ENCODE assay signal across 15 mouse cellular contexts in genomic region chr4:130914527-130914926, GRCm38 (mm10). TPM values are rescaled to one million over a fixed set of nuclear protein-coding genes. Genes with fewer than 3 reads are reported as not detected.
DNase-seq lines count a peak whose midpoint lies in the region; ATAC-seq and TF ChIP-seq lines count a peak whose summit lies in the region.
"Had no signal": no experiment of that assay in that cellular context is flagged by ENCODE, and none has a peak within 500 bp of the region (broad histone marks: within the 10 kb centered on the region; RNA-seq: fewer than 3 reads in every experiment).

No protein-coding gene starts in this region.

- no peak for TF ChIP-seq POLR2A in ES-Bruce4 (IDR thresholded peaks at IDR 0.05; ENCODE audit: insufficient read depth, low read length)

- peaks cover 54% of the 10 kb centered on the region for H3K36me3 ChIP-seq in megakaryocyte, embryonic 14.5 days (replicated peaks; ENCODE audit: low read length)
- no peaks in the 10 kb centered on the region for H3K36me3 ChIP-seq in ES-Bruce4 (ENCODE audit: control insufficient read depth, insufficient read depth, low read length, poor library complexity, severe bottlenecking)
- H3K36me3 ChIP-seq in embryonic facial prominence, embryonic 10.5 days (replicated peaks), result no peaks in the 10 kb centered on the region
- H3K36me3 ChIP-seq in stomach, embryonic 16.5 days (ENCODE audit: control insufficient read depth, insufficient read depth, low read length), result no peaks in the 10 kb centered on the region
- H3K36me3 ChIP-seq: embryonic facial prominence, embryonic 12.5 days; forebrain, embryonic 10.5 days; neural tube, embryonic 13.5 days had no signal

- H3K27me3 ChIP-seq in megakaryocyte, embryonic 14.5 days (replicated peaks), result no peaks in the 10 kb centered on the region
- no peaks in the 10 kb centered on the region for H3K27me3 ChIP-seq in ES-Bruce4 (ENCODE audit: control insufficient read depth, insufficient read depth, low read length, poor library complexity, severe bottlenecking)
- no peaks in the 10 kb centered on the region for H3K27me3 ChIP-seq in embryonic facial prominence, embryonic 10.5 days (replicated peaks; ENCODE audit: low read depth, poor library complexity, severe bottlenecking)
- H3K27me3 ChIP-seq in stomach, embryonic 16.5 days (ENCODE audit: control insufficient read depth, insufficient read depth, low read length), result no peaks in the 10 kb centered on the region
- H3K27me3 ChIP-seq: embryonic facial prominence, embryonic 12.5 days; neural tube, embryonic 13.5 days had no signal

- no peak for ATAC-seq in megakaryocyte, adult 5-6 weeks (ENCODE audit: poor library complexity, severe bottlenecking)
- ATAC-seq in stomach, embryonic 16.5 days (ENCODE audit: insufficient read depth, low FRiP score), result no peak
- ATAC-seq: hindbrain, embryonic 16.5 days had no signal

- no peaks in the 10 kb centered on the region for H3K9me3 ChIP-seq in megakaryocyte, embryonic 14.5 days
- H3K9me3 ChIP-seq in ES-Bruce4 (replicated peaks; ENCODE audit: control insufficient read depth, insufficient read depth, low read length, poor library complexity, severe bottlenecking), result no peaks in the 10 kb centered on the region
- no peaks in the 10 kb centered on the region for H3K9me3 ChIP-seq in embryonic facial prominence, embryonic 10.5 days
- H3K9me3 ChIP-seq in stomach, embryonic 16.5 days (replicated peaks; ENCODE audit: control insufficient read depth, low read length), result no peaks in the 10 kb centered on the region
- H3K9me3 ChIP-seq: embryonic facial prominence, embryonic 12.5 days; forebrain, embryonic 10.5 days; neural tube, embryonic 13.5 days had no signal

- 85% methylated on average over 7 of the region's 7 CpGs for WGBS in embryonic facial prominence, embryonic 10.5 days
- 49% methylated on average over 7 of the region's 7 CpGs for WGBS in stomach, embryonic 16.5 days

- no peak overlapping the region for H3K27ac ChIP-seq in ES-Bruce4 (ENCODE audit: insufficient read depth, low read length)
- H3K27ac ChIP-seq in embryonic facial prominence, embryonic 10.5 days (replicated peaks), result 0 out of 2 replicates have a peak overlapping the region, but pooled peaks have one; percentile 5
- H3K27ac ChIP-seq in stomach, embryonic 16.5 days (ENCODE audit: low read length), result no peak overlapping the region
- H3K27ac ChIP-seq: embryonic facial prominence, embryonic 12.5 days; neural tube, embryonic 13.5 days had no signal

- no peak for DNase-seq in embryonic facial prominence, embryonic 10.5 days (ENCODE audit: low spot score)
- no peak for DNase-seq in left cerebral cortex, adult 11 months (ENCODE audit: low spot score)
- DNase-seq in retina, embryonic 14.5 days (ENCODE audit: low spot score), result no peak
- DNase-seq: cerebellum, postnatal 14 days had no signal

- no peak for TF ChIP-seq EP300 in ES-Bruce4 (IDR thresholded peaks at IDR 0.05; ENCODE audit: insufficient read depth, low read depth, low read length)

- H3K4me1 ChIP-seq in megakaryocyte, embryonic 14.5 days, result peaks cover 82% of the 10 kb centered on the region
- peaks cover 8% of the 10 kb centered on the region for H3K4me1 ChIP-seq in ES-Bruce4 (ENCODE audit: control insufficient read depth, insufficient read depth, low read length)
- peaks cover 45% of the 10 kb centered on the region for H3K4me1 ChIP-seq in embryonic facial prominence, embryonic 10.5 days
- peaks cover 6% of the 10 kb centered on the region; the same call in 1 of the 2 replicates for H3K4me1 ChIP-seq in stomach, embryonic 16.5 days (ENCODE audit: control insufficient read depth, insufficient read depth, low read length)

- no peak for TF ChIP-seq CTCF in ES-Bruce4 (IDR thresholded peaks at IDR 0.05; ENCODE audit: low read depth, low read length)

- peak overlapping the region; percentile 52; the same call in 1 of the 2 replicates for H3K9ac ChIP-seq in ES-Bruce4 (ENCODE audit: low read depth, poor library complexity, severe bottlenecking)
- no peak overlapping the region; the same call in 1 of the 2 replicates for H3K9ac ChIP-seq in stomach, embryonic 16.5 days (ENCODE audit: low read length)
- H3K9ac ChIP-seq: embryonic facial prominence, embryonic 12.5 days; neural tube, embryonic 13.5 days had no signal

- peak overlapping the region; percentile 97 for H3K4me3 ChIP-seq in megakaryocyte, embryonic 14.5 days (replicated peaks)
- H3K4me3 ChIP-seq in ES-Bruce4 (ENCODE audit: low read depth, low read length), result peak overlapping the region; percentile 56; the same call in 1 of the 2 replicates
- no peak overlapping the region for H3K4me3 ChIP-seq in embryonic facial prominence, embryonic 10.5 days
- peak overlapping the region; percentile 1; the same call in 1 of the 2 replicates for H3K4me3 ChIP-seq in stomach, embryonic 16.5 days (replicated peaks; ENCODE audit: low read length)
- H3K4me3 ChIP-seq: embryonic facial prominence, embryonic 12.5 days; forebrain, embryonic 10.5 days; neural tube, embryonic 13.5 days had no signal

- no peak overlapping the region for H3K4me2 ChIP-seq in stomach, embryonic 16.5 days (ENCODE audit: low read depth, low read length)
- H3K4me2 ChIP-seq: embryonic facial prominence, embryonic 12.5 days; heart, embryonic 11.5 days; neural tube, embryonic 13.5 days had no signal

RNA-seq across cellular contexts. Expression of gene Laptm5, which starts 1.6 kb away (rescaled TPM):
- 2,077 and 24,581 TPM in 2 replicates for polyA plus RNA-seq in megakaryocyte, embryonic 14.5 days (2012; ENCODE audit: insufficient read depth, low replicate concordance)
- total RNA-seq in megakaryocyte, adult 5-6 weeks (2015), result 1,039 and 1,095 TPM in 2 replicates
- total RNA-seq in megakaryocyte, adult 5-6 weeks (2017), result 312 and 362 TPM in 2 replicates
- 30.2 and 35.4 TPM in 2 replicates for polyA plus RNA-seq in ES-Bruce4 (2011; ENCODE audit: insufficient read depth, insufficient read length, low read depth, missing spikeins)
- polyA plus RNA-seq in embryonic facial prominence, embryonic 10.5 days (2016; fragmentation: Nextera tagmentation; extraction: Ambion mirVana), result 13.0 and 16.4 TPM in 2 replicates
- 47.9 and 50.5 TPM in 2 replicates for polyA plus RNA-seq in stomach, embryonic 16.5 days (2015; fragmentation: Nextera tagmentation; extraction: Ambion mirVana)

RNA-seq across cellular contexts. Expression of gene Matn1, which starts 29.7 kb away (rescaled TPM):
- polyA plus RNA-seq in megakaryocyte, embryonic 14.5 days (2012; ENCODE audit: insufficient read depth, low replicate concordance), result 1.1 and 4.1 TPM in 2 replicates
- not detected in 2 replicates for total RNA-seq in megakaryocyte, adult 5-6 weeks (2015)
- total RNA-seq in megakaryocyte, adult 5-6 weeks (2017), result not detected in 2 replicates
- polyA plus RNA-seq in ES-Bruce4 (2011; ENCODE audit: insufficient read depth, insufficient read length, low read depth, missing spikeins), result 1.9 and 2.4 TPM in 2 replicates
- 0.11 TPM in 1 of 2 replicates, not detected in the other for polyA plus RNA-seq in embryonic facial prominence, embryonic 10.5 days (2016; fragmentation: Nextera tagmentation; extraction: Ambion mirVana)
- polyA plus RNA-seq in stomach, embryonic 16.5 days (2015; fragmentation: Nextera tagmentation; extraction: Ambion mirVana), result 0.06 TPM in 1 of 2 replicates, not detected in the other
- total RNA-seq: midbrain, postnatal 0 days had no signal
- polyA plus RNA-seq: forebrain, embryonic 10.5 days; heart, embryonic 11.5 days; urinary bladder, adult 2 months had no signal

Comparison
In these comparisons a context has a peak if more than half of its experiments do, and no peak if none do; other contexts are left out.
1. RNA of gene Laptm5, which starts 1.6 kb away (polyA plus RNA-seq): 2,077 to 24,581 TPM in megakaryocyte, embryonic 14.5 days; 47.9 to 50.5 TPM in stomach, embryonic 16.5 days, 30.2 to 35.4 TPM in ES-Bruce4 and 13.0 to 16.4 TPM in embryonic facial prominence, embryonic 10.5 days; every median in the first group is over 10 times any median in the second.